Mouse (Mus musculus) brain, embryonic 18.5 days (tissue): ENCODE results near the gene Ifnar1.
A peak's percentile ranks its signal among the peaks of the same experiment; 100 is the strongest.

Experiments used
- DNase-seq: peaks from one replicate; pipeline ENCODE4 v3.0.0-alpha.2; 2012; ENCODE audit warnings: low read depth, low spot score

Gene Ifnar1

GRCm38 (mm10) chr16:91538513-91538912, 53.5 kb downstream of the Ifnar1 start:
- no peak for DNase-seq

- DNase-seq, result peak; percentile 55
Measured at GRCm38 (mm10) chr16:91541573-91542081, 56.6 kb downstream of the Ifnar1 start.

GRCm38 (mm10) chr16:91543619-91544018, 58.6 kb downstream of the Ifnar1 start:
- no peak for DNase-seq

GRCm38 (mm10) chr16:91545597-91546281, 60.7 kb downstream of the Ifnar1 start:
- no peak for DNase-seq

- DNase-seq, result no peak
Measured at GRCm38 (mm10) chr16:91546391-91546835, 61.4 kb downstream of the Ifnar1 start.

GRCm38 (mm10) chr16:91546836-91547741, 62.1 kb downstream of the Ifnar1 start, which contains the start of gene Ifngr2:
Gene Ifngr2 (plus strand): TSS chr16:91547072.
- DNase-seq, result no peak

GRCm38 (mm10) chr16:91547974-91548373, 62.9 kb downstream of the Ifnar1 start:
- no peak for DNase-seq

- DNase-seq, result no peak
Measured at GRCm38 (mm10) chr16:91548586-91548985, 63.5 kb downstream of the Ifnar1 start.

GRCm38 (mm10) chr16:91548996-91549395, 64.0 kb downstream of the Ifnar1 start:
- no peak for DNase-seq

GRCm38 (mm10) chr16:91549616-91550015, 64.6 kb downstream of the Ifnar1 start:
- DNase-seq, result no peak

GRCm38 (mm10) chr16:91551081-91551524, 66.1 kb downstream of the Ifnar1 start:
- DNase-seq, result no peak

GRCm38 (mm10) chr16:91552072-91552471, 67.0 kb downstream of the Ifnar1 start:
- DNase-seq, result no peak

- no peak for DNase-seq
Measured at GRCm38 (mm10) chr16:91553625-91554024, 68.6 kb downstream of the Ifnar1 start.

GRCm38 (mm10) chr16:91555017-91555605, 70.1 kb downstream of the Ifnar1 start:
- DNase-seq, result no peak

GRCm38 (mm10) chr16:91556659-91557058, 71.6 kb downstream of the Ifnar1 start:
- no peak for DNase-seq
